Mouse (Mus musculus) bone marrow macrophage, adult 2 months (primary cell): Measurements from ENCODE around the gene Kazn. TPM values are rescaled to one million over a fixed set of nuclear protein-coding genes. Genes with fewer than 3 reads are reported as not detected.

Source experiments
- H3K27ac ChIP-seq: 2 replicates; pipeline ENCODE4 v1.5.1; 2012; ENCODE audit warnings: low read depth, low read length; ENCODE audit not compliant: insufficient read depth
- H3K4me1 ChIP-seq: 2 replicates; pipeline ENCODE4 v1.6.1; 2012; ENCODE audit warnings: low read length; ENCODE audit not compliant: control insufficient read depth, insufficient read depth
- H3K4me3 ChIP-seq: 2 replicates; pipeline ENCODE4 v1.5.1; 2012; ENCODE audit warnings: mild to moderate bottlenecking, low read length, moderate library complexity; ENCODE audit not compliant: insufficient read depth
- CTCF ChIP-seq: IDR thresholded peaks from 2 replicates; pipeline ENCODE4 v1.5.1; 2012; ENCODE audit warnings: low read depth, mild to moderate bottlenecking, low read length, moderate library complexity
- POLR2A ChIP-seq: IDR thresholded peaks from 2 replicates; pipeline ENCODE4 v1.6.1; 2012; ENCODE audit warnings: mild to moderate bottlenecking, low read depth, low read length, borderline replicate concordance
- polyA plus RNA-seq: library from polyadenylated mRNA; stranded (reverse); fragments of >200 nt; gene quantifications from 2 replicates; pipeline ENCODE4 v1.2.4, GENCODE M21; 2012; ENCODE audit not compliant: missing spikeins, insufficient read depth, insufficient read length

The Kazn gene
- polyA plus RNA-seq, 1 experiment, result not detected

- Histone ChIP-seq H3K4me1 (no peaks in the 10 kb centered on the region), H3K27ac (no peak overlapping the region), H3K4me3 (no peak overlapping the region)
- TF ChIP-seq POLR2A, result no peak
- TF ChIP-seq CTCF, result no peak
These were observed 58.3 kb downstream of the Kazn start for GRCm38 (mm10) chr4:142180874-142181273.

- Histone ChIP-seq H3K4me1 (no peaks in the 10 kb centered on the region), H3K4me3 (no peak overlapping the region), H3K27ac (no peak overlapping the region)
- no peak for TF ChIP-seq POLR2A
- TF ChIP-seq CTCF, result no peak
These were observed 58.9 kb downstream of the Kazn start for GRCm38 (mm10) chr4:142180289-142180688.

GRCm38 (mm10) chr4:142179531-142179930 lies 59.7 kb downstream of the Kazn start:
- no peak for TF ChIP-seq CTCF
- TF ChIP-seq POLR2A, result no peak
- Histone ChIP-seq H3K4me1 (no peaks in the 10 kb centered on the region), H3K4me3 (no peak overlapping the region), H3K27ac (no peak overlapping the region)

GRCm38 (mm10) chr4:142176732-142177131 lies 62.5 kb downstream of the Kazn start:
- Histone ChIP-seq H3K4me1 (no peaks in the 10 kb centered on the region), H3K4me3 (no peak overlapping the region)
- TF ChIP-seq POLR2A, result no peak
- no peak for TF ChIP-seq CTCF

GRCm38 (mm10) chr4:142173981-142174485 lies 65.2 kb downstream of the Kazn start:
- no peaks in the 10 kb centered on the region for H3K4me1 ChIP-seq
- TF ChIP-seq POLR2A (no peak), CTCF (no peak)
- H3K27ac ChIP-seq, result no peak overlapping the region
- H3K4me3 ChIP-seq, result no peak overlapping the region

More at GRCm38 (mm10) chr4:142176732-142177131, 62.5 kb downstream of the Kazn start:
- H3K27ac ChIP-seq, result no peak overlapping the region

GRCm38 (mm10) chr4:142172942-142173341 lies 66.3 kb downstream of the Kazn start:
- Histone ChIP-seq H3K4me1 (no peaks in the 10 kb centered on the region), H3K27ac (no peak overlapping the region), H3K4me3 (no peak overlapping the region)
- TF ChIP-seq POLR2A, result no peak
- no peak for TF ChIP-seq CTCF

GRCm38 (mm10) chr4:142171788-142172497 lies 67.3 kb downstream of the Kazn start:
- no peak overlapping the region for H3K4me3 ChIP-seq
- H3K27ac ChIP-seq, result no peak overlapping the region
- no peak for TF ChIP-seq POLR2A
- no peak for TF ChIP-seq CTCF
- H3K4me1 ChIP-seq, result no peaks in the 10 kb centered on the region

GRCm38 (mm10) chr4:142170882-142171768 lies 68.1 kb downstream of the Kazn start:
- no peak for TF ChIP-seq CTCF
- no peak for TF ChIP-seq POLR2A
- no peak overlapping the region for H3K4me3 ChIP-seq
- no peaks in the 10 kb centered on the region for H3K4me1 ChIP-seq
- H3K27ac ChIP-seq, result no peak overlapping the region

GRCm38 (mm10) chr4:142169636-142170035 lies 69.6 kb downstream of the Kazn start:
- Histone ChIP-seq H3K4me3 (no peak overlapping the region), H3K27ac (no peak overlapping the region), H3K4me1 (no peaks in the 10 kb centered on the region)
- TF ChIP-seq CTCF (no peak), POLR2A (no peak)

- Histone ChIP-seq H3K4me1 (no peaks in the 10 kb centered on the region), H3K27ac (no peak overlapping the region), H3K4me3 (no peak overlapping the region)
- TF ChIP-seq POLR2A, result no peak
- TF ChIP-seq CTCF, result no peak
These were observed 70.8 kb downstream of the Kazn start for GRCm38 (mm10) chr4:142168352-142168751.
